Mouse (Mus musculus) MEL (cell line): ENCODE results near the gene Add1. TPM values are rescaled to one million over a fixed set of nuclear protein-coding genes. Genes with fewer than 3 reads are reported as not detected.

Source experiments
- DNase-seq: peaks from one replicate; pipeline ENCODE4 v3.0.0; 2011; ENCODE audit warnings: low read depth, low spot score
- H3K27ac ChIP-seq: 2 replicates; pipeline ENCODE4 v1.5.1; 2012; ENCODE audit warnings: low read depth, mild to moderate bottlenecking, control low read depth, low read length, moderate library complexity; ENCODE audit not compliant: control insufficient read depth
- H3K27me3 ChIP-seq, 2 experiments: fragments of 150-350 bp in 1 of 2; sonication (generic) in 1 of 2; 2 replicates each; pipeline ENCODE4 v1.6.1; 2012; ENCODE audit warnings: low read length in 2 of 2, mild to moderate bottlenecking in 2 of 2, improper control_type of control experiment in 1 of 2, moderate library complexity in 1 of 2; ENCODE audit not compliant: insufficient read depth in 2 of 2, control insufficient read depth in 1 of 2
- H3K36me3 ChIP-seq, 2 experiments: 2 replicates each; pipeline ENCODE4 v1.6.1; 2012 to 2014; ENCODE audit warnings: low read length in 2 of 2, improper control_type of control experiment in 1 of 2, inconsistent platforms in 1 of 2, mild to moderate bottlenecking in 1 of 2; ENCODE audit not compliant: insufficient read depth in 2 of 2, control insufficient read depth in 1 of 2
- H3K4me1 ChIP-seq, 2 experiments: fragments of 150-350 bp in 1 of 2; sonication (generic) in 1 of 2; 2 replicates each; pipeline ENCODE4 v1.6.1; 2012; ENCODE audit warnings: low read length in 2 of 2, improper control_type of control experiment in 1 of 2, mild to moderate bottlenecking in 1 of 2; ENCODE audit not compliant: insufficient read depth in 2 of 2, control insufficient read depth in 1 of 2
- H3K4me3 ChIP-seq, 2 experiments: fragments of 150-350 bp in 1 of 2; sonication (generic) in 1 of 2; 2 replicates each; pipeline ENCODE4 v1.5.1; 2012; ENCODE audit warnings: low read depth in 2 of 2, low read length in 2 of 2, mild to moderate bottlenecking in 2 of 2, moderate library complexity in 2 of 2, control low read depth in 1 of 2, improper control_type of control experiment in 1 of 2; ENCODE audit not compliant: control insufficient read depth in 1 of 2, insufficient read depth in 1 of 2
- H3K79me2 ChIP-seq: 2 replicates; pipeline ENCODE4 v1.6.1; 2012; ENCODE audit warnings: mild to moderate bottlenecking, low read length, moderate library complexity; ENCODE audit not compliant: control insufficient read depth, poor library complexity, insufficient read depth
- H3K9ac ChIP-seq: 2 replicates; pipeline ENCODE4 v1.6.1; 2012; ENCODE audit warnings: low read depth, mild to moderate bottlenecking, control low read depth, low read length, moderate library complexity; ENCODE audit not compliant: control insufficient read depth, poor library complexity, severe bottlenecking
- H3K9me3 ChIP-seq: fragments of 150-350 bp; sonication (generic); replicated peaks from 2 replicates; pipeline ENCODE4 v1.6.1; 2012; ENCODE audit warnings: mild to moderate bottlenecking, low read length, improper control_type of control experiment, moderate library complexity; ENCODE audit not compliant: insufficient read depth
- BHLHE40 ChIP-seq: IDR thresholded peaks from 2 replicates; pipeline ENCODE4 v1.6.1; 2012; ENCODE audit warnings: low read depth, mild to moderate bottlenecking, inconsistent platforms, low read length, improper control_type of control experiment, borderline replicate concordance
- CHD1 ChIP-seq: IDR thresholded peaks from 2 replicates; pipeline ENCODE4 v1.6.1; 2012; ENCODE audit warnings: low read depth, mild to moderate bottlenecking, inconsistent platforms, low read length, improper control_type of control experiment
- CHD2 ChIP-seq: IDR thresholded peaks from 2 replicates; pipeline ENCODE4 v1.6.1; 2011; ENCODE audit warnings: low read length, improper control_type of control experiment
- CTCF ChIP-seq, 3 experiments: IDR thresholded peaks in 2 of 3; conservative IDR thresholded peaks in 1 of 3; 2 replicates each; pipeline ENCODE4 v1.5.1; 2011 to 2012; ENCODE audit warnings: low read length in 3 of 3, low read depth in 2 of 3, mild to moderate bottlenecking in 2 of 3, improper control_type of control experiment in 1 of 3, inconsistent platforms in 1 of 3, mixed read lengths in 1 of 3, moderate library complexity in 1 of 3; ENCODE audit not compliant: control insufficient read depth in 1 of 3, insufficient read depth in 1 of 3, poor library complexity in 1 of 3, severe bottlenecking in 1 of 3
- E2F4 ChIP-seq: IDR thresholded peaks from 2 replicates; pipeline ENCODE4 v1.6.1; 2011; ENCODE audit warnings: low read depth, low read length, improper control_type of control experiment, borderline replicate concordance
- ELF1 ChIP-seq: IDR thresholded peaks from 2 replicates; pipeline ENCODE4 v1.6.1; 2014; ENCODE audit warnings: low read depth, mild to moderate bottlenecking, inconsistent platforms, low read length, improper control_type of control experiment, moderate library complexity
- EP300 ChIP-seq, 2 experiments: IDR thresholded peaks; 2 replicates each; pipeline ENCODE4 v1.6.1; 2011; ENCODE audit warnings: improper control_type of control experiment in 2 of 2, low read length in 2 of 2, low read depth in 1 of 2, mild to moderate bottlenecking in 1 of 2
- ETS1 ChIP-seq: IDR thresholded peaks from 2 replicates; pipeline ENCODE4 v1.6.1; 2012; ENCODE audit warnings: low read depth, mild to moderate bottlenecking, inconsistent platforms, low read length, improper control_type of control experiment, moderate library complexity
- GATA1 ChIP-seq: IDR thresholded peaks from 2 replicates; pipeline ENCODE4 v1.6.1; 2011; ENCODE audit warnings: low read depth, low read length, improper control_type of control experiment
- HCFC1 ChIP-seq: IDR thresholded peaks from 2 replicates; pipeline ENCODE4 v1.6.1; 2012; ENCODE audit warnings: low read depth, mild to moderate bottlenecking, inconsistent platforms, low read length, improper control_type of control experiment, moderate library complexity
- JUND ChIP-seq: IDR thresholded peaks from 2 replicates; pipeline ENCODE4 v1.6.1; 2011; ENCODE audit warnings: low read depth, mild to moderate bottlenecking, improper control_type of control experiment, low read length
- MAFK ChIP-seq: IDR thresholded peaks from 2 replicates; pipeline ENCODE4 v1.6.1; 2011; ENCODE audit warnings: low read depth, mild to moderate bottlenecking, low read length, improper control_type of control experiment, borderline replicate concordance
- MAX ChIP-seq: IDR thresholded peaks from 2 replicates; pipeline ENCODE4 v1.6.1; 2011; ENCODE audit warnings: low read length, improper control_type of control experiment
- MAZ ChIP-seq: IDR thresholded peaks from 2 replicates; pipeline ENCODE4 v1.6.1; 2012; ENCODE audit warnings: low read depth, mild to moderate bottlenecking, inconsistent platforms, low read length, improper control_type of control experiment
- MEF2A ChIP-seq: IDR thresholded peaks from 2 replicates; pipeline ENCODE4 v1.6.1; 2014; ENCODE audit warnings: low read depth, mild to moderate bottlenecking, inconsistent platforms, low read length, improper control_type of control experiment; ENCODE audit not compliant: poor library complexity, insufficient replicate concordance, severe bottlenecking; ENCODE audit errors: extremely low read depth
- MXI1 ChIP-seq: IDR thresholded peaks from 2 replicates; pipeline ENCODE4 v1.6.1; 2011; ENCODE audit warnings: mild to moderate bottlenecking, low read depth, low read length, improper control_type of control experiment
- MYB ChIP-seq: IDR thresholded peaks from 2 replicates; pipeline ENCODE4 v1.6.1; 2011; ENCODE audit warnings: mild to moderate bottlenecking, low read depth, low read length, improper control_type of control experiment
- MYC ChIP-seq: IDR thresholded peaks from 2 replicates; pipeline ENCODE4 v1.6.1; 2011; ENCODE audit warnings: low read depth, mild to moderate bottlenecking, low read length, improper control_type of control experiment, moderate library complexity
- NELFE ChIP-seq: IDR thresholded peaks from 2 replicates; pipeline ENCODE4 v1.6.1; 2011; ENCODE audit warnings: low read depth, low read length, improper control_type of control experiment
- NRF1 ChIP-seq: IDR thresholded peaks from 2 replicates; pipeline ENCODE4 v1.6.1; 2014; ENCODE audit warnings: low read depth, mild to moderate bottlenecking, inconsistent platforms, low read length, improper control_type of control experiment, moderate library complexity; ENCODE audit not compliant: poor library complexity, insufficient read depth, severe bottlenecking
- POLR2A ChIP-seq, 2 experiments: IDR thresholded peaks; 2 replicates each; pipeline ENCODE4 v1.6.1; 2011 to 2012; ENCODE audit warnings: low read length in 2 of 2, mild to moderate bottlenecking in 2 of 2, control low read depth in 1 of 2, improper control_type of control experiment in 1 of 2, low read depth in 1 of 2, moderate library complexity in 1 of 2; ENCODE audit not compliant: control insufficient read depth in 1 of 2, insufficient read depth in 1 of 2, poor library complexity in 1 of 2
- POLR2AphosphoS2 ChIP-seq: IDR thresholded peaks from 2 replicates; pipeline ENCODE4 v1.6.1; 2011; ENCODE audit warnings: low read length, improper control_type of control experiment
- POLR2AphosphoS5 ChIP-seq: IDR thresholded peaks from 2 replicates; pipeline ENCODE4 v1.6.1; 2012; ENCODE audit warnings: low read depth, borderline replicate concordance, mild to moderate bottlenecking, inconsistent platforms, low read length, moderate library complexity, mixed read lengths
- RCOR1 ChIP-seq: IDR thresholded peaks from 2 replicates; pipeline ENCODE4 v1.6.1; 2012; ENCODE audit warnings: low read depth, mild to moderate bottlenecking, inconsistent platforms, low read length, improper control_type of control experiment
- SIN3A ChIP-seq: IDR thresholded peaks from 2 replicates; pipeline ENCODE4 v1.6.1; 2012; ENCODE audit warnings: low read length, improper control_type of control experiment, inconsistent platforms
- SMC3 ChIP-seq: IDR thresholded peaks from 2 replicates; pipeline ENCODE4 v1.6.1; 2011; ENCODE audit warnings: low read depth, low read length, improper control_type of control experiment
- TAL1 ChIP-seq: IDR thresholded peaks from 2 replicates; pipeline ENCODE4 v1.6.1; 2012; ENCODE audit warnings: mild to moderate bottlenecking, inconsistent platforms, low read length, moderate library complexity, mixed read lengths
- TBP ChIP-seq: IDR thresholded peaks from 2 replicates; pipeline ENCODE4 v1.8.0; 2011; ENCODE audit warnings: low read depth, low read length, improper control_type of control experiment
- TCF12 ChIP-seq: IDR thresholded peaks from 2 replicates; pipeline ENCODE4 v1.6.1; 2014; ENCODE audit warnings: low read depth, mild to moderate bottlenecking, inconsistent platforms, low read length, improper control_type of control experiment, moderate library complexity
- UBTF ChIP-seq: IDR thresholded peaks from 2 replicates; pipeline ENCODE4 v1.6.1; 2012; ENCODE audit warnings: low read depth, mild to moderate bottlenecking, inconsistent platforms, low read length, improper control_type of control experiment, moderate library complexity, borderline replicate concordance; ENCODE audit not compliant: insufficient read depth
- USF1 ChIP-seq: IDR thresholded peaks from 2 replicates; pipeline ENCODE4 v1.6.1; 2014; ENCODE audit warnings: low read depth, mild to moderate bottlenecking, inconsistent platforms, low read length, improper control_type of control experiment, moderate library complexity
- USF2 ChIP-seq, 2 experiments: IDR thresholded peaks; 2 replicates each; pipeline ENCODE4 v1.6.1; 2011 to 2012; ENCODE audit warnings: improper control_type of control experiment in 2 of 2, low read length in 2 of 2, borderline replicate concordance in 1 of 2, inconsistent platforms in 1 of 2, low read depth in 1 of 2, mild to moderate bottlenecking in 1 of 2; ENCODE audit not compliant: insufficient read depth in 1 of 2
- ZC3H11A ChIP-seq: IDR thresholded peaks from 2 replicates; pipeline ENCODE4 v1.6.1; 2012; ENCODE audit warnings: low read depth, mild to moderate bottlenecking, inconsistent platforms, low read length, improper control_type of control experiment
- ZKSCAN1 ChIP-seq: IDR thresholded peaks from 2 replicates; pipeline ENCODE4 v1.6.1; 2012; ENCODE audit warnings: low read depth, mild to moderate bottlenecking, inconsistent platforms, low read length, improper control_type of control experiment, moderate library complexity
- ZMIZ1 ChIP-seq: IDR thresholded peaks from 2 replicates; pipeline ENCODE4 v1.6.1; 2012; ENCODE audit warnings: low read depth, mild to moderate bottlenecking, inconsistent platforms, low read length, improper control_type of control experiment, moderate library complexity
- ZNF384 ChIP-seq: IDR thresholded peaks from 2 replicates; pipeline ENCODE4 v1.6.1; 2012; ENCODE audit warnings: low read depth, mild to moderate bottlenecking, inconsistent platforms, low read length, improper control_type of control experiment
- polyA plus RNA-seq, 2 experiments: library from polyadenylated mRNA; stranded (reverse) in 1 of 2; unstranded in 1 of 2; fragments of >175 nt in 1 of 2; fragments of >200 nt in 1 of 2; gene quantifications; 2 replicates each; pipeline versions ENCODE4 v1.2.1 to v1.2.4; 2012; ENCODE audit warnings: low replicate concordance in 2 of 2, low read depth in 1 of 2; ENCODE audit not compliant: insufficient read length in 2 of 2, insufficient read depth in 1 of 2, missing spikeins in 1 of 2
- total RNA-seq: library from RNA; depleted of rRNA; stranded (reverse); fragments of 300-350 nt; gene quantifications from 2 replicates; pipeline ENCODE4 v1.2.3, GENCODE M21; 2012

Add1 gene
- total and polyA plus RNA-seq, 3 experiments, result 79.3 to 127 TPM; not detected in 1

DNA sequence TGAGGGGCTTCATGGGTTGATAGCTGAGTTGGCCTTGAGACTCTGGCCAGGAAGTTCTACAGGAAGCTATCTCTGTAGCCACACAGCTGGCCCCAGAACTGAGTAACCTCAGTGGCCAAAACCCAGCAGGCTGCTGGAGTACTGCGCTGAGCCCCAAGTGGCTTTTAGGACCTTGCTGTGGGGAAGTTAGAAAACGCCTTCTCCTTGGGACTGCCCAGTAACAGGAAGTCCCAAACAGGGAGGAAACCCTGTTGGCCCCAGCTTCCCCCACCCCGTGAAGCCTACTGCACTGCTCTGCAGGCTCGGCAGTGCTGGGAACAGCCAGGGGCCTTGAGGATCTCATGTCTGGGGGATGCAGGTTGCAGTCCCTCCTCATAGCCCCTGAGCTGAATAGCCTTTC, 30.4 kb upstream of the Add1 start (continued):
- TF ChIP-seq CHD2, result no peak

DNA sequence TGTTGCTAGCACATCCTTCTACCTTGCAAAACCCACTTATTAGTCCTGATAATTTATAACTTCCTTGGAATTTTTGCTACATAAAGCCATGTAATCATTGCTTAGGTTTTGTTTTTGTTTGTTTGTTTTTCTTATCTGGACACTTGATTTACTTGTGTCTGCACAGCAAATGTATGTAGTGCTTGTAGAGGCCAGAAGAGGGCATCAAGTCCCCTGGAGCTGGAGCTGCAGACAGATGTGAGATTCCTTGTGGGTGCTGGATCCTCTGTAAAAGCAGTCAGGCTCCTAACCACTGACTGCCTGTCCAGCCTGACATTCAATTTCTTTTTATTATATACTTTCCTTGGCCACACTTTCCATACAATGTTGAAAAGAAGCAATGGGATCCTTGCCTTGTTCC, 26.1 kb upstream of the Add1 start:
- no peak overlapping the region for H3K4me3 ChIP-seq
- no peak overlapping the region for H3K9ac ChIP-seq
- no peaks in the 10 kb centered on the region for H3K79me2 ChIP-seq
- DNase-seq, result peak; percentile 82
- H3K36me3 ChIP-seq, result peaks cover 0 to 7% of the 10 kb centered on the region in 2 experiments; a peak in 2 of 4 replicates
- peaks cover 10 to 23% of the 10 kb centered on the region in 2 experiments for H3K4me1 ChIP-seq
- no peak overlapping the region for H3K27ac ChIP-seq
- no peaks in the 10 kb centered on the region for H3K9me3 ChIP-seq
- no peaks in the 10 kb centered on the region for H3K27me3 ChIP-seq
- TF ChIP-seq ETS1, result no peak
- peak; percentile 92 for TF ChIP-seq SMC3
- no peak for TF ChIP-seq MAZ
- TF ChIP-seq TBP, result no peak
- TF ChIP-seq USF2 (IDR thresholded peaks at IDR 0.05; ENCODE audit: borderline replicate concordance in 1 of 2, insufficient read depth in 1 of 2, low read depth in 1 of 2, low read length in 2 of 2), result no peak
- no peak for TF ChIP-seq UBTF
- TF ChIP-seq MYB, result no peak
- TF ChIP-seq MEF2A, result no peak
- TF ChIP-seq POLR2AphosphoS5, result no peak
- TF ChIP-seq BHLHE40, result no peak
- no peak for TF ChIP-seq E2F4
- TF ChIP-seq ZMIZ1, result no peak
- TF ChIP-seq RCOR1, result no peak
- TF ChIP-seq CTCF (IDR thresholded peaks at IDR 0.05 in 2 of 3, conservative IDR thresholded peaks at IDR 0.05 in 1 of 3; ENCODE audit: control insufficient read depth in 1 of 3, insufficient read depth in 1 of 3, low read depth in 2 of 3, low read length in 3 of 3, poor library complexity in 1 of 3, severe bottlenecking in 1 of 3), result peak; percentile 76 to 82 (median 80)
- TF ChIP-seq TAL1, result no peak
- no peak for TF ChIP-seq TCF12
- no peak for TF ChIP-seq SIN3A
- no peak for TF ChIP-seq MYC
- no peak for TF ChIP-seq ZKSCAN1
- TF ChIP-seq USF1, result no peak
- no peak for TF ChIP-seq ELF1
- TF ChIP-seq GATA1, result 0 out of 2 replicates have a peak, but pooled peaks have one; percentile 19
- TF ChIP-seq NRF1, result no peak
- 0 out of 2 replicates have a peak, but pooled peaks have one; percentile 24 for TF ChIP-seq HCFC1
- TF ChIP-seq ZC3H11A, result peak; percentile 93
- TF ChIP-seq CHD1, result no peak
- TF ChIP-seq MAX, result no peak
- no peak for TF ChIP-seq NELFE
- TF ChIP-seq POLR2A (IDR thresholded peaks at IDR 0.05; ENCODE audit: control insufficient read depth in 1 of 2, insufficient read depth in 1 of 2, low read depth in 1 of 2, low read length in 2 of 2, poor library complexity in 1 of 2), result no peak
- no peak for TF ChIP-seq MAFK
- no peak for TF ChIP-seq POLR2AphosphoS2
- TF ChIP-seq CHD2, result no peak
- no peak for TF ChIP-seq JUND
- no peak for TF ChIP-seq ZNF384
- no peak for TF ChIP-seq EP300 (IDR thresholded peaks at IDR 0.05; ENCODE audit: low read depth in 1 of 2, low read length in 2 of 2)
- no peak for TF ChIP-seq MXI1
